Mouse (Mus musculus): ENCODE results near the gene 4931406P16Rik.

4931406P16Rik gene

DNA sequence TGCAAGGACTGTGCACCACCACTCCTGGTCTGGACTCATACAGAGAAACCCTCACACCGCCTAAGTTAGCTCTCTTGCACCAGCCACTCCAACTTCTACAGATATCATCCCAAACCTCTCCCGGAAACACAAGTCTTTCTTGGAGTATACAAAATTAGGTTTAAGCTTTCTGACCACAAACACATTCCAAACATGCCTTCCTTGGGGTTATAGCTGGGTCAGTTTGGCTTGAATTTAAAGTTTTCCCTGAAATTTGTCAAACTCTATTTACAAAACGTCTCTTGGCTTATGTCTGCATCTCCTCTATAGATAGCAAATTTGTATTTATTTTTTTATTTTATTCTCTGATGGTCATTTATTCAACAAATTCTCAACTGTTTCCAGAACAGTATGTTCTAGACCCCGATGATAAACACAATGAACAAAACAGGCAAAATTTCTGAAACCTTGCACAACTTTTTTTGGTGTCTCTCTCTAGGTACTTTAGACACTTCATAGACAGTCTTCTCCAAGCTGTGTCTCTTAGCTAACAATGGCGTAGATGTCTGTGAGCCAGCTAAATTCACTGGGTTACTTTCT, 4.1 kb downstream of the 4931406P16Rik start:
- no peak for DNase-seq

- no peak for DNase-seq
Observed at GRCm38 (mm10) chr7:34308586-34308985, 4.8 kb downstream of the 4931406P16Rik start.

DNA sequence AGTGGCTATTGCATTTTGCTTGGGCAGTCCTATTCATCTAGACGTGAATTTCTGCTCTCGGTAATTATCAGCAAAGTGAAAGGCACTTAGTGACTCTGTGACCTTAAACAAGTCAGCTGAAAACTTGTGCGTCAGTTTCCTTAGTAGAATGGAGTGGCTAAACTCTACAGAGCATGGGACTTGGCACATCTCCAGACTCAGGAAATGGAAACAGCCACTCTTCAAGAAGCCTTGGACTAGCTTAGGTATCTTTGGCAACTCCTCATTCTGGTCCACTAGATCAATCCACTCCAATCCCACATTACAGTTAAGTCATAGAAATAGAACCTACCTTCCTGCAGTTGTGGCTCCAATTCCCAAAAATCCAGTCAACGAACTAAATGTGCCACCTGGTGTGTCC, 7.9 kb downstream of the 4931406P16Rik start:
- DNase-seq, result peak; percentile 66 to 82

GRCm38 (mm10) chr7:34302651-34303050, 10.7 kb downstream of the 4931406P16Rik start:
- no peak for DNase-seq

DNA sequence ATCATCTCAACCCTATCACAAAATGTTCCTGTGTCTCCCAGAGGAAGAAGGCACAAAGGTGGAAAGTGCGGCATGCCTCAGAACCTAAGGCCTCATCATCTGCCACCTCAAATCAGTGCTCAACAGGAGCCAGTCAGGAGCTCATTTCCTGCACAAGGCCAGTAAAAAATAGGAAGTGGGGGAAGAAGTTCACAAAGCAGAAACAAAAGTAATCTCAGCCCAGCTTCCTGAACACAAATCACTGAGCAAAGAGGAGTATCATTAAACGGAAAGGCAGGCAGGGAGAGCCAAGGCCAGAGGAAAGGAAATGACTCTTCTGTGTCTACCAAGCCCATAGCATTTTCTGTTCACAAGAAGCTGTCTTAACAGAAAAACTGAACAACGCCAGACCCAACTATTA, 11.4 kb downstream of the 4931406P16Rik start:
- peak; percentile 22 to 56 for DNase-seq

DNA sequence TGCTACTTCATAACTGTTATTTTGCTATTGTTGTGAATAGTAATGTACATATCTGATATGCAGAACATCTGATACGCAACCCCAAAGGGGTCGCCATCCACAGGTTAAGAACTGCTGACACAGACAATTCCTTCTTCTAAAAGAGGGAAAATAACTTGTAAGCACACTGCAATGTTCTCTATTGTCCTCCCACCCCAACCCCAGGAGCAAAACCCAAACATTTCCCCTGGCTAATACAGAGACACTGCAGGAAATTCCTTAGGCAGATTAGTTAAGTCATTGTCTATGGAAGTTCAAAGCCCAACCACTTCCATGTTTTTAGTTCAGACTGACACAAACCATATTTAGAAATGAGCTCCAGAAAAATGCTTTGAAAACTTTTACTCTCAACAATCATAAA, 14.5 kb downstream of the 4931406P16Rik start:
- DNase-seq, result no peak

DNA sequence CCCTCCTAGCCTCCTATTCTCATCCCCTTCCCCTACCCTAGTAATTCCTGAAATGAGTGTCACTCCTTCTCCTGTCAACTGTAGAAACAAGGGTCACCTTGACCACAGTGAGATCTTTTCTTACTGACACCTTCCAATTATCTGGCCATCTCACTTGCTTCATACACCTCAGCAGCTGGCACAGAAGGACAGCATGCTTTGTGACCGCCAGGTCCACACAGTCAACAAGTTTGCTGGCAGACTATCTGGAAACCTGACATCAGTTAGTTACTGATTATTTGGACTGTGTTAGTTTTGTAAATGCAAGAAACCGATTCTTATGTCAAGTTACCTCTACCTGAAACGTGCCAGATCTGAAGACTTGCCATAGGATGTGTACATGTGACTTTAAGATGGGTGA, 17.2 kb downstream of the 4931406P16Rik start:
- DNase-seq, result no peak

DNA sequence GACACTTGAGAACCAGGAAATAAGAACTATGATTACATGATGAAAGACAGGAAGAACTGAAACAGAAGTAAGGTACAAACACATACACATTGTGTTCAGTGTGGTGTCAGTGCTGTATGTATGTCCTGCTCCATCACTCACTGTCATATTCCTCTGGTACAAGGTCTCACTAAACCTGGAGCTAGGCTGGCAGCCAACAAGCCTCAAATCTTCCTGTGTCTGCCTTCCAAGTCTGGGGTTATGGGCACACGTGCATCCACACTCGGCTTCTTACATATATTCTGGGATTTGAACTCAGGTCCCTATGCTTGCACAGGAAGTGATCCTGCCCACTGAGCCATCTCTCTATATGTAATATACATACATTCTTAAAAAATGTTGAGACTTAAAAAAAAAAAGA, 20.7 kb downstream of the 4931406P16Rik start:
- DNase-seq, result no peak

GRCm38 (mm10) chr7:34291265-34291664, 22.1 kb downstream of the 4931406P16Rik start:
- peak; percentile 54 to 68 for DNase-seq

GRCm38 (mm10) chr7:34290450-34291151, 22.8 kb downstream of the 4931406P16Rik start:
- DNase-seq, result peak in 1 of 2 experiments; percentile 41

DNA sequence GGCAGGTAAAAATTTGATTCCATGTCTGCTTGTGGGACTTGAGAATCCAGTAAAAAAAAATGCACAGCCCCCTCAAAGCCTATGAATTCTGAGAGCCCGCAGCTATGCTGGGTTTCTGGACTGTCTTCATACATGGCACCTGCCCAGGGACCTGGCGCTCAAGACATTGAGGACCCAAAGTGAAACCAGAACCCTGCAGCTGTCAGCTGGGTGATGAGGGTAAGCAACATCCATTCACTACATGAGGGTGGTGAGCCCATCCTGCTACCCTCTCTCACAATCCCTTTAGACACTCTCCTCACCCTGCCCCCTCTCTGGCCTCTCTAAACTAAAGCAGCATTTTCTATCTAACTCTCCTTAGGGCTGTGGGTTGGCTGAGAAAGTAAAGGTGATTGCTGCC, 35.7 kb downstream of the 4931406P16Rik start:
- DNase-seq, result no peak

DNA sequence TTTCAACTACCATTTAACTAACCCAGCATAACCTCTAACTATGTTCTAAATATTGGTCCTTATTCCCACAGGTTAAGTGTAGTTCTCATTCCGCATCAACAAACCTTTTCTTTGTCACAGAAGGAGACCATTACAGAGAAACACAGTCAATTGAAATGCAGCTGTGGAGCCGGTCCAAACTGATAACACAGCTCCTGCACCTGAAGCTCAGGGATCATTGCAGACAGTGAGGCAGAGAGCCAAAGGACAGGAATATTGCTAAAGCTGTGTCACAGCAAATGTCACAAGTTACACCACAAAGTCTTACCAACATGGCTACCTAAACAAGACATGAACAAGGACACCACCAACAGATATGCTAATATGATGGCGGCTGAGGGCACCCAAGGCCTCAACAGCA, 37.3 kb downstream of the 4931406P16Rik start:
- no peak for DNase-seq

- DNase-seq, result no peak
Observed at GRCm38 (mm10) chr7:34272465-34272864, 40.9 kb downstream of the 4931406P16Rik start.

- no peak for DNase-seq
Observed at GRCm38 (mm10) chr7:34268463-34268862, 44.9 kb downstream of the 4931406P16Rik start.

DNA sequence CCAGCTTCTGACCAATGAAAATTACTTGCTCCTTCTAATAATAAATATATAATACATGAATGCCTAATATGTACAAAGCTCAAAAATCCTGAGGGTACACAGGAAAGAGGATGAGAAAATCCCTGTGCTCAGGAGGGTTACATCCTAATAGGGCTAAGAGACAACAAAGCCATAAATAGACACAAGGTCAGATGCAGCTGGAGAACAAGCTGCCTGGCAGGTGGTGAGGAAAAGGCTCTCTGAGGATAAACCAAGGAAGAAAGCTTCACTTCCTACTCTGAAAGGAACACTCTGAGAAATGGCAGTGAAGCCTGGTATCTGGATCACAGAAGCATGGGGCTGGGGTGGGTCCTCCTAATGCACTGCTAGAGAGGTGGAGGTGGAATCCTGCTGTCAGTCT, 46.9 kb downstream of the 4931406P16Rik start:
- DNase-seq, result no peak

GRCm38 (mm10) chr7:34265876-34266346, 47.4 kb downstream of the 4931406P16Rik start:
- peak; percentile 68 to 84 for DNase-seq

DNA sequence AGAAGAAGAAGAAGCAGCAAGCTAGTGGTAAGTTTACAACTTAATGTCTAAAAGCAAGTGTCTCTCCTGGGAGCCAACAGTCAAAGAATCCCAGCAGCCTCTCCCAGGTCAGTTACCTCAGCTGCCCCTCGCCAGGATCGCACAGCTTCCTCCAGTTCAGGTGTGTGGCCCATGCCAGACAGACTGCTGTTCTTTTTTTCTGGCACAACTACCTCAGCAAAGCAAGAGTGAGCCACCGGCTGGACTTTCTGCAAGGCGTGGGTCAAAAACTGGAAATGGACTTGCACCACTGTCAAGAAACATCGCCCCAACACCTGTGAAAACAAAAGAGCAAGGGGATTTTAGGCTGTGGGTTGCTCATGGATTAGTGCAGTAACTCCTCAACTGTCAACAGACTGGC, 49.9 kb downstream of the 4931406P16Rik start:
- no peak for DNase-seq

GRCm38 (mm10) chr7:34258407-34258806, 54.9 kb downstream of the 4931406P16Rik start:
- no peak for DNase-seq

GRCm38 (mm10) chr7:34257279-34257678, 56.1 kb downstream of the 4931406P16Rik start:
- no peak for DNase-seq

- no peak for DNase-seq
Observed at GRCm38 (mm10) chr7:34255916-34256315, 57.4 kb downstream of the 4931406P16Rik start.

DNA sequence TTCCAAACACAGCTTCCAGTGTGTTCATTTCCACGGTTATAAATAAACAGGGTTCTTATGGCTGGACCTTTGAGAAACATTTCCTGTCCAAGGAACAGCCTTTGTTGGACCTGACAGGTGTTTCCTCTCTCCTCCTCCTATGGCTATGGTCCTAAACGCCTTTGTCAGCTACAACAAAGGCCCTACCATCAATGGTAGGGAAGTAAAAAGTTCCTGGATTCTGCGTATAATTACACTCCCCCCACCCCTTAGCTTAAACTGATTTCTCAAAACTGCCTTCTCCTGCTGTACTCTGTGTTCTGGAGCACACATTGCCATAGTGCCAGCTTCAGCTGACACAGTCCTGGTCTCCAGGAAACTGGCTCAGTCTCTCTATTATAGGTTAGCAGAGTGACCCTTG, 58.2 kb downstream of the 4931406P16Rik start:
- no peak for DNase-seq

- peak in 1 of 2 experiments; percentile 11 for DNase-seq
Observed at GRCm38 (mm10) chr7:34252030-34252429, 61.3 kb downstream of the 4931406P16Rik start.

DNA sequence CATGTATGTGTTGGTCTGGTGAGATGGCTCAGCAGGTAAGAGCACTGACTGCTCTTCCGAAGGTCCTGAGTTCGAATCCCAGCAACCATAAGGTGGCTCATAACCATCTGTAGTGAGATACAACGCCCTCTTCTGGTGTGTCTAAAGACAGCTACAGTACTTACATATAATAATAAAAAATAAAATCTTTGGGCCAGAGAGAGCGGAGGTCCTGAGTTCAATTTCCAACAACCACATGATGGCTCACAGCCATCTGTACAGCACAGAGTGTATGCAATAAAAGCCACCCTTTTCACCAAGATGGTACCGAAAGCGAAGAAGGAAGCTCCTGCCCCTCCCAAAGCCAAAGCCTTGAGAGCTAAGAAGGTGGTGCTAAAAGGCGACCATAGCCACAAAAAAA, 62.6 kb downstream of the 4931406P16Rik start, which contains the start of gene Gm6096:
Gene Gm6096, plus strand, starts transcription at position 301 of the 400 bp plus-strand sequence.
- no peak for DNase-seq

DNA sequence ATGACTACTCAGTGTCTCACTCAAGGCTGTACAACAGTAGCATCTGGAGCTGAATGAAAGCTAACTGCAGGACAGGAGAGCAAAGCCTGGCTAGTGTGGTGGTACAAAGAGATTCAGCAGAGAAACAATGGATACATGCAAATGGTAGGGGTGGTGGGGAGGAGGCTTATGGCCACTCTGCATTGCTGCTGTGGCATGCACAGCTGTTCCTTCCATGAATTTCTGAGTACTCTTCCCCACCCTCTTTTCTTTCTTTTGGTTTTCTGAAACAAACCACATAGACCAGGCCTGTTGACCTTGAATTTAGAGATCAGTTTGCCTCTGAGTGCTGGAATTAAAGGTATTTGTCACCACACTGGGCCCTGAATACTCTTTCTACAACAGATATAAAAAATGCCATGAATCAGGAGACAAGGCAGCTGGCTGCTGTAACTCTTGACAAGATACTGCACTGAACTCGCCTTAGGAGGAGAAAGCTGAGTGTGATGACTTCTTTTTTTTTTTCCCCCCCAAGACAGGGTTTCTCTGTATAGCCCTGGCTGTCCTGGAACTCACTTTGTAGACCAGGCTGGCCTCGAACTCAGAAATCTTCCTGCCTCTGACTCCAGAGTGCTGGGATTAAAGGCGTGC, 66.4 kb downstream of the 4931406P16Rik start:
- DNase-seq, result no peak

Measured in lung, adult 18-20 months (tissue).